Mouse (Mus musculus) splenic B cell, adult 2 months (primary cell): ENCODE results near the gene Ensa.
"Not testable (repeated sequence)": the region's sequence is repeated elsewhere in the genome, so short reads cannot be mapped to it uniquely, and the experiment has no call there.

Source experiments
- DNase-seq: peaks from one replicate; pipeline ENCODE4 v3.0.0-alpha.2; 2011; ENCODE audit warnings: low read depth, low spot score
- H3K27me3 ChIP-seq: 2 replicates; pipeline ENCODE4 v1.6.1; 2012; ENCODE audit warnings: mild to moderate bottlenecking, low read length, moderate library complexity, mixed read lengths; ENCODE audit not compliant: control insufficient read depth, poor library complexity, insufficient read depth, severe bottlenecking
- H3K36me3 ChIP-seq: 2 replicates; pipeline ENCODE4 v1.6.1; 2012; ENCODE audit warnings: mild to moderate bottlenecking, low read length, moderate library complexity, mixed read lengths; ENCODE audit not compliant: control insufficient read depth, poor library complexity, insufficient read depth, severe bottlenecking

Ensa gene

DNA sequence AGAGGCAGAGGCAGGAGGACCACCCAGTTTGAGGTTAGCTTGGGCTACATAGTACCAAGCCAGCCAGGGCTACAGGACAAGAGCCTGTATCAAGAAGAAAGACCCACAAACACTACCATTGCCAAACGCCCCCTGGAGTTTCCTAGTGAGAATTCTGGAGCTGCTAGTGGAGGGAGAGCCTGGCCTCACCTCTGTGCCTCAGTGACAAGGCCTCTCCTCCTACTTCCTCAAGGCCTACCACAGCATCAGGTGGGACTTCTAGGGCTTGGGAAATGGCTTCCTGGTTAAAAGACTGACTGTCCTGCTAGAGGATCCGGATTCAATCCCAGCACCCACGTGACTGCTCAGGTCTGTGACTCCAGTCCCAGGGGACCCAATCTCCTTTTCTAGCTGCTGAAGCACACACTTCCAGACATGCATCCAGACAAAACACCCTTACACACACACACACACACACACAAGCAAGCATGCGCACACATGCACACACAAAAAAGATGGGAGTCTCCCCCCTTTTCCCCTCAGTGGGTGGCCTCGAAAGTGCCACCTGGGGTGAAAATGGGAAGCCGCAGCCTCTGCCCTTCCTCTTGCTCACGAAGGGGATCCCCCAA, 27.5 kb downstream of the Ensa start:
- Histone ChIP-seq H3K27me3 (no peaks in the 10 kb centered on the region), H3K36me3 (no peaks in the 10 kb centered on the region)
- DNase-seq, result peak; percentile 81

DNA sequence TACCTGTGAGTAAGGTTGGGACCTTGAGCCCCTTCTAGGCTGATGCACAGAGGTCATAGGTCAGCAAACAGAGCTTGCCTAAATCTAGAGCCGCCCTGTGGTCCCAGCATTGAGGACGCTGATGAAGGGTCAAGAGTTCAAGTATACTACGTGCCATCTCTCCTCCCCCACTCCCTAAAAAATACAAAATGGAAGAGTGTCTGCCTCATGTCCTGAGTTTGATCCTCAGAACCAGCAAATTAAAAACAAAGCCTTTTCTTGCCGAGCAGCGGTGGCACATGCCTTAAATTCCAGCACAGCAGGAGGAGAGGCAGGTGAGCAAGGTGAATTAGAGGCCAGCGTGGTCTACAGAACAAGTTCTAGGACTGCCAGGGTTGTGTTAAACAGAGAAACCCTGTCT, 28.1 kb downstream of the Ensa start:
- Histone ChIP-seq H3K27me3 (no peaks in the 10 kb centered on the region), H3K36me3 (no peaks in the 10 kb centered on the region)
- no peak for DNase-seq

DNA sequence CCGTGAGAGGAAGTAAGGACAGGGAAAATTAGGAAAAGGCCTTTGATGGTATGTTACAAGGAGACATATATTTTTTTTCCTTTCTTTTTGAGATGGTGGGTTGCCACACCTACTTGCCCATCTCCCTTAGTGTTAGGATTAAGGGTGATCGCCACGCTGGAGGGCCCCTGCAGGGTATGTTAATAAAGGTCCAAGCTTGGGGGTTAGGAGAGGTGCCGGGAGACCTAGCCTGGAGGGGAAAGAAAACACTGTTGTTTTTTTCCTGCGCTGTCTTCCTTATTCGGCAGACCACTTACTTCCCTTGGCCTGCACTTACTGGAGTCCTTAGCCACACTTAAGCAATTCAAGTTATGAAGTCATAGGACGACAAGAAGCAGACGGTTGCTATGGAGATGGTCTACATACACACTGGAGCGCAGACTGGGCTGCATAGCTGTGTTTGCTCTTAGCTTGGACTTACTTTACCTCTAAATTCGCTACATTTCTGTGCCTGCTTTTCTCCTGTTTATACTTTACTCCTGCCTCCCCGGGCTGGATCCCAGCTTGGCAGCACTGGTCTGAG, 28.8 kb downstream of the Ensa start:
- H3K36me3 ChIP-seq, result no peaks in the 10 kb centered on the region
- no peaks in the 10 kb centered on the region for H3K27me3 ChIP-seq
- peak; percentile 68 for DNase-seq

DNA sequence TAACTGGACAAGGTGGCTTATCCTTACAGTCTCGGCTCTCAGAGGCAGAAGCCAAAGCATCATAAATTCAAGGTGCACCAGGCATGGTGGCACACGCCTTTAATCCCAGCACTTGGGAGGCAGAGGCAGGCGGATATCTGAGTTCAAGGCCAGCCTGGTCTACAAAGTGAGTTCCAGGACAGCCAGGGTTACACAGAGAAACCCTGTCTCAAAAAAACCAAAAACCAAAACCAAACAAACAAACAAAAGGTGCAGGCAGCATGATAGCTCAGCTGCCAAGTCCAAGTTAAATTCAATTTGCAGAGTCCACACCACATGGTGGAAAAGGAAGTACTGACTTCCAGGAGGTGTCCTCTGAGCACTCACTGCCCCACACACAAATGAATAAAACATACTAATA, 29.6 kb downstream of the Ensa start:
- not testable (repeated sequence) for H3K27me3 ChIP-seq, DNase-seq, H3K36me3 ChIP-seq

DNA sequence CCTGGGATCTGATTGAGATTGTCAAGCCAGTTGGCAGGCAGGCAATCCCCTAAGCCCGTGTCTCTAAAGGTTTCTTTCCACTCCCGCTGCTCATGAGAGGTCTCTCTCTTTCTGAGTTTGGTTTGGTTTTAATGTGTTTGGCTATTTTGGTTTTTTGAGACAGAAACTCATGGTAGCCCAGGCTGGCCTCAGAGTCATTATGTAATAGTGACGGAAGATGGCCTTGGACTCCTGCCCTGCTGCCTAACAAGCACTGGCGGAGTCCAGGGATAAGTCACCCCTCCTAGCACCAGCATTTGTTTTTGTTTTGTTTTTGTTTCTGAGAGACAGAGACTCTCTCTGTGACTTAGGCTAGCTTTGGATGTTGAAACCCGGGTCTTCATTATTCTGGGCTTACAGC, 30.6 kb downstream of the Ensa start:
- Histone ChIP-seq H3K36me3 (peaks cover 14% of the 10 kb centered on the region), H3K27me3 (no peaks in the 10 kb centered on the region)
- DNase-seq, result no peak

DNA sequence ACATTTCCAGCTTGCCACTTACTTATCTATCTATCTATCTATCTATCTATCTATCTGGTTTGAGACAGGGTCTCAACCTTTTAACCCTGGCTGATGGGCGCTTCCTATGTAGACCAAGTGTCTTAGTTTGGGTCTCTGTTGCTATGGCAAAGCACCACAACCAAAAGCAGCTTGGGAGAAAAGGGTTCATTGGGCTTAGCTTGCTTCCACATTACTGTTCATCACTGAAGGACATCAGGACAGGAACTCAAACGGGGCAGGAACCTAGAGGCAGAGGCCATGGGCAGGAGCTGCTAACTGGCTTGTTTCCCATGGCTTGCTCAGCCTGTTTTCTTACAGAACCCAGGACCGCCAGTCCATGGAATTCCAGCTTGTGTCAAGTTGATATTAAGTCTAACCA, 32.3 kb downstream of the Ensa start:
- Histone ChIP-seq H3K27me3 (no peaks in the 10 kb centered on the region), H3K36me3 (peaks cover 23% of the 10 kb centered on the region)
- DNase-seq, result no peak

DNA sequence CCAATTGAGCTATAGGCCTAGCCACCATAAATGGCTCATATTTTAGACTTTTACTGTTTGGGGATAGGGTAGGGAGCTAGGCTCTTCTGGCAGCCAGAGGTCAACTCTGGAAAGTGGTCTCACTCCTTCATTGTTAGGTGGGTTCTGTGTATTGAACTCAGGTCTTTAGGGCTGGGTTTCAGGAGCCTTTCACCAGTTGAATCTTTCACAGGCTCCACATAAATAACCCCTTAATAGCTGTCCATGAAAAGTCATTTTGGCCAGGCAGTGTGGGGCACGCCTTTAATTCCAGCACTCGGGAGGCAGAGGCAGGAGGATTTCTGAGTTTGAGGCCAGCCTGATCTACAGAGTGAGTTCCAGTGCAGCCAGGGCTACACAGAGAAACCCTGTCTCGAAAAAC, 32.9 kb downstream of the Ensa start:
- peaks cover 24% of the 10 kb centered on the region for H3K36me3 ChIP-seq
- DNase-seq, result no peak
- no peaks in the 10 kb centered on the region for H3K27me3 ChIP-seq

DNA sequence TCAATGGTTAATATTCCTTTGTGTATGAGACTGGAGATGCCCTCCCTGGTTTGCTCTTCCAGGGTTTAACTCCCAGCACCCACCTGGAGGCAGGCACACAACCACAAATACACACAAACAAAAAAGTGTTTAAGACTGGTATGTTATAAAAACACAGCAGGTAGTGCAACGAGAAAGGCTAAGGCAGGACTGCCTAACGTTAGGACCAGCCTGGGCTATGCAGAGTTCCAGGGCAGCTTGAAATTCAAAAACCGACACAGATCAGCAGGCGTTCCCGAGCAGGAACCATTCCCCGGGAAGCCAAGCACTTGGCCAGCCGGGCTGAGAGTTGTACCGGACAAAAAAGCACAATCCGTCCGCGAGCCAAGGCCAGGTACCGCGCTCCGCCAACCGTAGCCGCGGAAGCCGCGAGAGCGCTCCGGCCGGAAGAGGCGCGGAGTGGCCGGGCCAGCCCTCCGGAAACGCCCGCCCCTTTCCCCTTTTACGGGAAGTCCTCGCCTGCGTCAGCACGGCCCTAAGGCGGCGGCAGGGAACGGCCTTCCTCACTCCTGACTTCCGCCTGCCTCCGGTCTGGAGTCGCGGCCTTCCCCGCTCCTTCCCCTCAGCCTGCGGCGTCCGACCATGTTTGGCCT, 33.6 kb downstream of the Ensa start, which contains the start of gene Mcl1:
TSS of gene Mcl1 (plus strand) at position 553 of the 632 bp plus-strand sequence.
- H3K36me3 ChIP-seq, result peaks cover 28% of the 10 kb centered on the region
- DNase-seq, result peak; percentile 96
- H3K27me3 ChIP-seq, result no peaks in the 10 kb centered on the region

DNA sequence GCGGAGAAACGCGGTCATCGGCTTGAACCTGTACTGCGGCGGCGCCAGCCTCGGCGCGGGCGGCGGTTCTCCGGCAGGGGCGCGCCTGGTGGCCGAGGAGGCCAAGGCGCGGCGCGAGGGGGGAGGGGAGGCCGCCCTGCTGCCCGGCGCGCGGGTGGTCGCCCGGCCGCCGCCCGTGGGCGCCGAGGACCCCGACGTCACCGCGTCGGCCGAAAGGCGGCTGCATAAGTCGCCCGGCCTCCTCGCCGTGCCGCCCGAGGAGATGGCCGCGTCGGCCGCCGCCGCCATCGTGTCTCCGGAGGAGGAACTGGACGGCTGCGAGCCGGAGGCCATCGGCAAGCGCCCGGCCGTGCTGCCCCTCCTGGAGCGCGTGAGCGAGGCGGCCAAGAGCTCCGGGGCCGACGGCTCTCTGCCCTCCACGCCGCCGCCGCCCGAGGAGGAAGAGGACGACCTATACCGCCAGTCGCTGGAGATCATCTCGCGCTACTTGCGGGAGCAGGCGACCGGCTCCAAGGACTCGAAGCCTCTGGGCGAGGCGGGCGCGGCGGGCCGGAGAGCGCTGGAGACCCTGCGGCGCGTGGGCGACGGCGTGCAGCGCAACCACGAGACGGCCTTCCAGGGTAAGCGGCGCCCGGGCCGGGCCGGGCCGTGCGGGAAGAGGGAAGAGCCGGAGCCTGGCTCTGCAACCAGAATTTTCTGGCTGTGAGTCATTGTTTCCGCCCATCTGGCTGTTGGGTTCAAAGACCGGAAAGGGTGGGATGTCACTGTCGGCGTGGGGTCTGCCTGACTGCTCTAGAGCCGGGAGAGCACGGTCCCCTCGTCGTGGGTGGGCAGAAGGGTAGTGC, 34.3 kb downstream of the Ensa start:
- Histone ChIP-seq H3K27me3 (no peaks in the 10 kb centered on the region), H3K36me3 (peaks cover 30% of the 10 kb centered on the region)
- DNase-seq, result peak; percentile 82

DNA sequence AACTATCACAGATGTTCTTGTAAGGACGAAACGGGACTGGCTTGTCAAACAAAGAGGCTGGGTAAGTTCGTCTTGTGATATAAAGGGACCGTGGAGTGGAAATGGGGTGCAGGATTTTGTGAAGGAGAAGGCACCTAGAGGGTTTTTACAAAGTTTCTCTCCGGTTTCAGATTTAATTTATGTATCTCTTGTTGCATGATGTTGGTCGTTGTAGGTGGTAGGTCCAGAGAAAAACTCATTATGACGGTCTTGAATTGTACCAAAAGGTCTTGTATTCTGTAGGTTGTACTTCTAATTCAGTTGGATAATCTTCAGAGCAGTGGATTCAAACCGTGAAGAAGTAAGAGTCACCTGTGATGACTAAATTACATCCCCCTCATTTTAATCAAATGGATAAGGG, 35.2 kb downstream of the Ensa start:
- no peak for DNase-seq

DNA sequence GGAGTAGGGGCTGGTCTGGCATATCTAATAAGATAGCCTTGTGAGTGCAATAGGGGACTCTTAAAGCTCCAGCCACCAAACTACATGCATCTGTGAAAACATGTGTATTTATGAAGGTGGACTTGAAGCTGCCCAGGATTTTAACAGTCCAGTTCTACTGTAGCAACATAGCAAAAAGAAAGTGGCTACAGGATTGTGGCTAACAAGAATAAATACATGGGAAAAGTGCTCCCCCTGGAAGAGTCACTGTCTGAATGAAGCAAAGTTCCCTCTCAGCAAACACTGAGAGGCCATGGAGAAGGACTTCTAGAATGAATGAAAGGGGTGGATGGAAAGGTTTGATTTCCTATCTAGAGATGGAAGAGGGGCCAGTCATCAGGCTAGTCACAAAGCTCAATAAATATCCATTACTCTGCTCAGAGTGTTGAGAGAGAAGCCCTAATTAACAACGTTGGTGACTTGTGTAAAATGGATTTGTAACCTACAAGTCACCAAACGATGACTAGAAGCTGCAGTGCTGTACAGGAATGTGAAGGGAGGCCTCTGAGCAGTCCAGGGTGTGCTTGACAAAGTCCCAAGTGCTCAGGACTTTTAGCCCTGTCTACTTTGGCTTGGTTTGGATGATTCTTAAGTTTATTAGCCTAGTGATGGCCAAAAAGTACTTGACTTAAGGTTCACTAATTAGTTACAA, 36.1 kb downstream of the Ensa start:
- Histone ChIP-seq H3K27me3 (no peaks in the 10 kb centered on the region), H3K36me3 (peaks cover 38% of the 10 kb centered on the region)
- no peak for DNase-seq

More for the DNA sequence above, 35.2 kb downstream of the Ensa start:
- no peaks in the 10 kb centered on the region for H3K27me3 ChIP-seq
- H3K36me3 ChIP-seq, result peaks cover 35% of the 10 kb centered on the region

DNA sequence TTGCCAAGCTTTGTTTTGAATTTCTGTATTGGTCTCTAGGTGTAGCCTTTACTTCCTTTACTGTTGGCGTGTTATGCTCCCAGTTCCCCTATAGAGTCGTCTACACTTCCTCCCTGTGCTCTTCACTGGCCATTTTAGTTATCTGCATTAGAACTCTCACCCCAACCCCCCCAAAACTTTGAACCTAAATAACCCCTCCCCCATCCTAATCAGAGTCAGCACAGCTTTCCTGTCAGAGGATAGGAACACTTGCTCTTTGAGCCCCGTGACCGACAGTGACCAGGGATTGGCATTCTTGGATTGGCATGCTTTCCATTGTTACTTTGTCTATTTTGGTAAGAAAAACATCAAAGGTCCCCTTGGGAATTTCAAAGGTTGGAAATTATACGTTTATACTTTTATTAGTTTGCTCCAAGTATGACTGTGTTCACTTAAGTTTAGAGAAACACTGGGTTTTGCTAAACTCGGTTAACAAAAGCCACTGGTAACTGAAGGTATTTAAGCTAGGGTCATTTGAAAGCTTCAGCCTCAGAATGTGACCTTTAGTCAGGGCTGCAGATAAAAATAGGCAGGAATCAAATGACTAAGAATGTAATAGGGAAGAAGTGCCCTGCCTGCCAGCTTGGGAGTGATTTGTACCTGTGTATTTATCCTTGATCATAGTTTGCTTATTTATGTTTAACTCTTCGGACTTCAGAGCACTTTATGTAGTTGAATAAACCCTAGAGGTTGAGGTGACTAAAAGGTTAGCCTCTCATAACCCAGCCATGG, 37.3 kb downstream of the Ensa start:
- DNase-seq, result peak; percentile 64
- H3K36me3 ChIP-seq, result peaks cover 39% of the 10 kb centered on the region
- H3K27me3 ChIP-seq, result no peaks in the 10 kb centered on the region

DNA sequence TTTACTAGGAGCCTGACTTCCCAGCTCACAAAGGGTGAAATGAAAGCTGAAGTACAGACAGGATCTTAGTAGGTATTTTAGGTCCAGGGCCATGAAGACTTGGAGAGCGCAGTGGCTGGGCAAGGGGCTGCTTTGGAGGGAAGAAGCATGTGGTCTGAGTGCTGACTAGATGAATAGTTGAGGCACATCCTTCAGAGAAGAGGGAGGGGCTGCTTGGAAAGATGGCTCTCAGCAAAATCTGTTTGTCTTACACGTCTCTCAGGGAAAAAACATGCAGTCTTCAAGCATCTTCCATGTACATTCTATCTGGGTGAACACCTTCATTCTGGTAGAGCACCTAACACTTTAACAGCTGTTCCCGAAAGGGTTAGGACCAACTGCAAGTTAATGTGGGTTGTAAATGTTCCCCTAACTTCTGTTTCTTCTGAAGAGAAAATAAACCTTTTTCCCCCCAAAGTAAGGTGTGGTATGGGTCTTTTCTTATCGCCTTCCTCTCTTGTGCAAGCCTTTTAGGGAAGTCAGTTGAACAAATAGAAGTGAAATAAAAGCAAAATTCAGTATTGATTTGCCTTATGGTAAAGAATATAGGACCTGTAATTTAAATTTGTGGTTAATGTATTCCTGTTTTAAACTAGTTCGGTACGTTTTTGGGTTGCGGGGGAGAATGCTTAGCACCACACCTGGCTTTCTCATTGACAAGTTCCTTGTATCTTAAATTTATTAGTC, 38.1 kb downstream of the Ensa start:
- Histone ChIP-seq H3K27me3 (no peaks in the 10 kb centered on the region), H3K36me3 (peaks cover 39% of the 10 kb centered on the region)
- DNase-seq, result no peak
